Mouse (Mus musculus): ENCODE data around the gene Hist1h2ac.

Gene Hist1h2ac

DNA sequence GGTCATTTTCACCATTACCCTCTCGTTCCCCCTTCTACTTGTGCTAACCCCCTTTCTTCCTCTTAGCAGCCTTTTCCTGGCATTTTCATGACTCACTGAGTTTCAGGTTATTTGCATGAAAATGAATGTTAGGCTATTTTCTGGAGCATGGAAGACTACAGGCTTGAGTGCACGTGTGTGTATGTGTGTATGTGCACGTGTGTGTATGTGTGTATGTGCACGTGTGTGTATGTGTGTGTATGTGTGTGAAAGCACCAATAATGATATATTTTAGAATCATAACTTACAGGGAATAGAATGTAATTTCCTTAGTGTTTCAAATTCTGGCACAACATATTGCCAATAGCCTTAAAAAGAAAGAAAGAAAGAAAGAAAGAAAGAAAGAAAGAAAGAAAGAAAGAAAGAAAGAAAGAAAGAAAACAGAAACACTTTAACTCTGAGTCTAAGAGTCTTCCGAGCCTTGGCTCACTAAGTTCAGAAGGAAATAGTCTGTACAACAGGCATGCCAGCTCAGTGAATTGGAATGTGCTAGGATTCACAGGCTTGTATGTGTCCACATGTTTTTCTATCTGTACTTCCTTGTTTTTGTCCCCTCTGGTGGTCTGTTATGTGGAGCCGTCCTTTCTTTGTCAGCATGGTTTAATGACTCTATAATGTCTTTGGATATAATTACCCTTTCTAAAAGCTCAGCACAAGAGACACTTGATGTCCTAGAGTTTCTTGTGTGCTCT, 23.9 kb downstream of the Hist1h2ac start:
- no peak for DNase-seq (ENCODE audit: low spot score in 2 of 2)
